Mouse (Mus musculus): ENCODE measurements around the gene Spaca5. TPM values are rescaled to one million over a fixed set of nuclear protein-coding genes. Genes with fewer than 3 reads are reported as not detected.

The Spaca5 gene
- polyA plus RNA-seq, 1 experiment, result 62.3 TPM

DNA sequence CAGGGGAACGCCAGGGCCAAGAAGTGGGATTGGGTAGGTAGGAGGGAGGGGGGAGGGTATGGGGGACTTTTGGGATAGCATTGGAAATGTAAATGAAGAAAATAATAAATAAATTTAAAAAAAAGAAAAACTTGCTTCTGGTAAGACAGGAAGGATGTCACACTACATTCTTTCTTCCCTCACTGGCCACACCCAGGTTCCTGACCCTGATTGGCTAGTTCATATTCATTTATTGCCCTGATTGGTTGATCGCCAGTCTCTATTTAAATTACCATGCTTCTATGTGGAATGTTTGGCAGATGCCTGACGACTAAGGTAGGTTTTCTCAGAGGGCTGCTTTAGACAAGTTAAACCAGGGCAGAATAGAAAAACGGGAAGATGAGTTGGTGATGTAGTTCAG lies 47.3 kb downstream of the Spaca5 start, which contains the start of gene Ssxa1:
Ssxa1 (plus strand) TSS at position 301 of the 400 bp plus-strand sequence.
- Histone ChIP-seq H3K27ac (ENCODE audit: control insufficient read depth, insufficient read depth, low read depth, low read length) (no peak within 1 kb of the TSS), H3K36me3 (ENCODE audit: control insufficient read depth, insufficient read depth, low read length) (no peaks in the 10 kb centered on the region)
- no peak for TF ChIP-seq POLR2A (IDR thresholded peaks at IDR 0.05; ENCODE audit: control insufficient read depth, low read depth, low read length)
- TF ChIP-seq CTCF (IDR thresholded peaks at IDR 0.05; ENCODE audit: control insufficient read depth, insufficient read depth, insufficient replicate concordance, low read depth, low read length), result no peak

More for the DNA sequence above, 47.3 kb downstream of the Spaca5 start, which contains the start of gene Ssxa1:
- Histone ChIP-seq H3K27me3 (ENCODE audit: control insufficient read depth, insufficient read depth, low read length) (no peaks in the 10 kb centered on the region), H3K4me1 (ENCODE audit: control insufficient read depth, insufficient read depth, low read length) (no peaks in the 10 kb centered on the region), H3K4me3 (ENCODE audit: control insufficient read depth, low read depth, low read length) (no peak within 1 kb of the TSS)

Other genes with a start within 250 kb of the Spaca5 start
- 2.4 and 3.4 TPM in 2 replicates for gene Timp1, start 198.2 kb upstream of the Spaca5 start, polyA plus RNA-seq (2012; rRNA removed)
- gene Syn1, start 147.4 kb upstream of the Spaca5 start, polyA plus RNA-seq (2012; rRNA removed), result 0.16 TPM in 2 replicates
- gene Cfp, start 136.9 kb upstream of the Spaca5 start, polyA plus RNA-seq (2012; rRNA removed), result 1.0 and 1.8 TPM in 2 replicates
- gene Elk1, start 117.8 kb upstream of the Spaca5 start, polyA plus RNA-seq (2012; rRNA removed), result 1.8 and 1.9 TPM in 2 replicates
- 5.9 and 6.3 TPM in 2 replicates for gene Uxt, start 106.4 kb upstream of the Spaca5 start, polyA plus RNA-seq (2012; rRNA removed)
- 0.30 and 0.31 TPM in 2 replicates for gene Zfp182, start 6.1 kb upstream of the Spaca5 start, polyA plus RNA-seq (2012; rRNA removed)
- gene Zfp300, start 21.1 kb downstream of the Spaca5 start, polyA plus RNA-seq (2012; rRNA removed), result 0.05 and 0.09 TPM in 2 replicates
- gene Ssxa1, start 47.4 kb downstream of the Spaca5 start, polyA plus RNA-seq (2012; rRNA removed), result 0.60 and 1.8 TPM in 2 replicates
- gene Gm21876, start 107.2 kb downstream of the Spaca5 start, polyA plus RNA-seq (2012; rRNA removed), result 1.1 and 1.4 TPM in 2 replicates